Mouse (Mus musculus) testis, adult 2 months (tissue): ENCODE results near the gene Osbpl10.

Experiments used
- CTCF ChIP-seq: fragments of 200-500 bp; IDR thresholded peaks from 2 replicates; pipeline ENCODE4 v1.5.1; 2012; ENCODE audit warnings: low read depth, mild to moderate bottlenecking, inconsistent platforms, low read length, moderate library complexity; ENCODE audit not compliant: control insufficient read depth, insufficient read depth, insufficient replicate concordance
- POLR2A ChIP-seq: fragments of 200-500 bp; IDR thresholded peaks from 2 replicates; pipeline ENCODE4 v1.6.1; 2012; ENCODE audit warnings: low read depth, mild to moderate bottlenecking, inconsistent platforms, low read length, moderate library complexity; ENCODE audit not compliant: control insufficient read depth

GRCm38 (mm10) chr9:114932607-114933006, 45.8 kb upstream of the Osbpl10 start:
- no peak for TF ChIP-seq POLR2A
- no peak for TF ChIP-seq CTCF
